Mouse (Mus musculus) spleen, adult 12 weeks (tissue): ENCODE results near the gene Sf3b6.
A peak's percentile ranks its signal among the peaks of the same experiment; 100 is the strongest.
"Not testable (repeated sequence)": the region's sequence is repeated elsewhere in the genome, so short reads cannot be mapped to it uniquely, and the experiment has no call there.

Experiments
- DNase-seq: peaks from one replicate; pipeline ENCODE4 v3.0.0; 2022; ENCODE audit warnings: low spot score

Gene Sf3b6

GRCm38 (mm10) chr12:4817361-4818101 lies at the start of gene Sf3b6:
Sf3b6 (plus strand) TSS chr12:4817544.
- DNase-seq: peak; percentile 98

GRCm38 (mm10) chr12:4768492-4769332 lies 48.6 kb upstream of the Sf3b6 start, which contains the start of the genes Pfn4 and Fam228b:
Pfn4 (plus strand) TSS chr12:4769022.
Fam228b (minus strand) TSS chr12:4769267.
- peak; percentile 94 for DNase-seq

DNA sequence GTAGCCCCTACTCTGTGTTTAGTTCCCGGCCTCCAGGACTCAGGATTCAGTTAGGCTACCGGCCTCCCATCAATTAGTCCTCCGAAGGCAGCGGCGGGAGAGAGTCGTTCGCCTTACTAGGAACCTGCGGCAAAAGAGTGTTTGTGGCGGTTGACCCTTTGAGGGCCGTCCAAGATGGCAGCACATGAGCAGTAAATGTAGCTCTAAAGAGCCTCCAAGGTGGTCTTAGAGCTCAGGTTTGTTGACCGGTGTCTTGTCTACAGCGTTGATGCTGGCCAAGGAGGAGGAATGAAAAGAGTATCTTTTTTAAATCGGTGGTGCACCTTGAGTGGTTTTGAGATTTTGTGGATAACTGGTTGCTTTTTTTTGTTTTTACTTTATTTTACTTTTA lies 48.0 kb upstream of the Sf3b6 start:
- DNase-seq: no peak

DNA sequence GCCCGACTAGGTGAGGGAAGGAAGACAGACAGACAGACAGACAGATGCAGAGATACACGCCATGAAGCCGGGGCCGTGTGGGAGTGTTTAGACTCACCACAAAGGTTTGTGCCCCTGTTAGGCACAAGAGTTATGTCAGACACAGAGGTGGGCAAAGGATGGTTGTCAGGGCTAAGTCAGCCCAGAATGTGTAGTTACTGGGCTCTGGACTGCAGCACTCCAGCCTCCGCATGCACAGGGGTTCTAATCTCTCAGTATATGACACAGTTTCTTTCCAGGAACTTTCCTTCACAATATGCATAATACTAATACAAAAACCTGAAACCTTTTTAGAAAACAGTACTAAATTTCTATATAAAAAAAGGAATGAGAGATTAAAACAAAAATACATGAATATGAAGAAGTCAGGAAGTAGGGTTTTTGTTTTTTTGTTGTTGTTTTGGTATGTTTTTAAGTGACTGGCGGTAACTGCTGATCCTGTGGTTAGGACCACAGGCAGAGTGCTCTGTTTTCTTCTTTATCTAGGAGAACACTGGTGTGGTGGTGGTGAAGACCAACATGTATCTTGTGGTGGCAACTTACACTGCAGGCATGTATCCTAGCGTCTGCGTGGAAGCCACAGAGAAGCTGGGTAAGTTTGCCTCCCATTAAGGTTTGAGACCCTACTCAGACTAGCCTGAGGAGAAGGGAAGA lies 42.3 kb upstream of the Sf3b6 start:
- DNase-seq: no peak

- no peak for DNase-seq
Observed at GRCm38 (mm10) chr12:4775588-4775949, 41.8 kb upstream of the Sf3b6 start.

DNA sequence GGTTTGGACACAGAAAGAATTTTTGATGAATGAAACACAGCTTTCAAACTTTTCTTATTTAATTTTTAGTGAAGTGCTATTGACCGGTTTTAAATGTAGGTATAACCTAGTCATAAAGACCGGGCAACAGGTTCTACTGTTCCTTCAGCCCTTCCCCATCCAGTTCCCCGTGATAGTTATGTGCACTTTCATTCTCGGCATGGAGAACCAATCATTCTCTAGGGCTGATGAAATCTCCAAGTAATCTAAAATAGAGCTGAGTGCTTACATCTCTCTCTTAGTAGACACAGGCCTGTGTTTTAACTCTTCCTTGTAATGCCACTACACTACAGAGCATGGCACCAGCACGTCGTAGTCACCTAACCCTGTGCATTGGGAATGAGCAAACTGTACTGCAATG lies 39.6 kb upstream of the Sf3b6 start:
- no peak for DNase-seq

DNA sequence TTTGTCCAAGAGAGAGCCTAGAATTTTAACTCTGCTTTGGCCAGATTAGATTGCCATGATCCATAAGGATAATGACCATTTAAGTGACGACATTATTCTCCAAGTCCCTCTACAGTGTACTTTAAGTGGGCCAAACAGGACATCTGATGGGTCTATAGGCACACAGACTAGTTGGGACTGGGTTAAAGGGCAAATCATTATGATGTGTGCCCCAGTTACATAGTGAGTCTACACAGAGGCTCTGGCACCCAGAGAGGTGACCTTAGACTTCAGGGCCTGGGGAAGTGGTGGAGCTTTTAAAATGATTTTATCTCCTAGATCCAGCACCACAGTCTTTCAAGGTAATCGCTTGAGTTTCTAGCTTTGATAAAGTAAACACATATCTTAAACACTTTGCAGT lies 37.1 kb upstream of the Sf3b6 start:
- DNase-seq: no peak

- DNase-seq: no peak
Observed at GRCm38 (mm10) chr12:4781270-4781669, 36.1 kb upstream of the Sf3b6 start.

DNA sequence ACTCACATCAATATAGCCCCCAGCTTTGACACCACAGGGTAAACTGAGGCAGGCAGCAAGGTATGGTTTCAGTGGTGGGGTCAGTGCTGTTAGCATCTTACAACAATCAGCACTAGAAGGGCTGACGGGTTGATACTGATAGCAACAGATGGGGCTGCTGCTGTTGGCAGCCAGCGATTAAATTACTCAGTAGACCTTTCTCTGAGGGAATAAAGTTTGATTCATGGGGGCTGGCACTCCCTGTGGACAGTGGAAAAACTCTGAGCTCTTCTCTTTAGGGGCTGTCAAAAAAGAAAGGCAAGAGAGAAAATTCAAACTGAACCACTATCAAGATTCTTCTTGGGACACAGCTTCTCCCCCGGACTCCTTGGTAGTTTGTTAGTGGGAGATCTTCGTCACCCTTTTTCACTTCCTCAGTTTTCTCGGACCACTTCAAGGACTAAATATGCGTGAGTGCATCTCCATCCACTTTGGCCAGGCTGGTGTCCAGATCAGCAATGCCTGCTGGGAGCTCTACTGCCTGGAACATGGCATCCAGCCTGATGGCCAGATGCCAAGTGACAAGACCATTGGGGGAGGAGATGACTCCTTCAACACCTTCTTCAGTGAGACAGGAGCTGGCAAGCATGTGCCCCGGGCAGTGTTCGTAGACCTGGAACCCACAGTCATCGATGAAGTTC lies 35.5 kb upstream of the Sf3b6 start:
- DNase-seq: not testable (repeated sequence)

GRCm38 (mm10) chr12:4783598-4783997 lies 33.7 kb upstream of the Sf3b6 start:
- no peak for DNase-seq

GRCm38 (mm10) chr12:4784466-4784865 lies 32.9 kb upstream of the Sf3b6 start:
- DNase-seq: no peak

DNA sequence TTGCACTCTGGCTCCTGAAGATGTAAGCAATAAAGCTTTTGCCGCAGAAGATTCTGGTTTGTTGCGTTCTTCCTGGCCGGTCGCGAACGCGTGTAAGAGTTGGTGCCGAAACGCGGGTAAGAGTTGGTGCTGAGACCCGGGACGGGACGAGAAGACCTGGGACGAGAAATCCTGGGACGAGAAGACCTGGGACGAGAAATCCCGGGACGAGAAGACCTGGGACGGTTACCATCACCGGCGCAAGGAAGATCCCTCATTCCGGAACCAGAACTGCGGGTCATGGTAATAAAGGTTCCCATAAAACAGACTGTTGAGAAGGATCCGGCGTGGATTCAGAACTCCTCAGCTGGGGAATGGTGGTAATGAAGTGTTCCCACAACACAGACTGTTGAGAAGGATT lies 29.2 kb upstream of the Sf3b6 start:
- not testable (repeated sequence) for DNase-seq

- DNase-seq: no peak
Observed at GRCm38 (mm10) chr12:4793718-4794117, 23.6 kb upstream of the Sf3b6 start.

DNA sequence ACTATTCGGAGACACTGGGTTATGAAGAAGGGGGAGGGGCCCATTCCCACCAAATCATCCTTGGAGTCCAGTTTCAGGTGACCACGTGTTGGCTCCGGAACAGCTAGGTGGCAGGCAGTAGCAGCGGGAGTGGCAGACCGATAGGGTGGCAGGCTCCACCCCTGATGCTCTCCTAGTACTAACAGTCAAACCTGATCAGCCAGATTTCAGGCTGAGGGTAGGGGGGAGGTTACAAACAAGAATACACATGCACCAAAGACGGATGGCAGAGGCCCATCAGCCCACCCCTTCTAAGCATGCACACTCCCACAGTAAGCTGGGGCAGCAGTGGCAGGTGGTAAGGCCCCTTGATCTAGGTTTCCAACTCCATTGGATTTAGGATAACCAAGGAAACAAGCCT lies 19.9 kb upstream of the Sf3b6 start:
- DNase-seq: not testable (repeated sequence)

- no peak for DNase-seq
Observed at GRCm38 (mm10) chr12:4811036-4811435, 6.3 kb upstream of the Sf3b6 start.

DNA sequence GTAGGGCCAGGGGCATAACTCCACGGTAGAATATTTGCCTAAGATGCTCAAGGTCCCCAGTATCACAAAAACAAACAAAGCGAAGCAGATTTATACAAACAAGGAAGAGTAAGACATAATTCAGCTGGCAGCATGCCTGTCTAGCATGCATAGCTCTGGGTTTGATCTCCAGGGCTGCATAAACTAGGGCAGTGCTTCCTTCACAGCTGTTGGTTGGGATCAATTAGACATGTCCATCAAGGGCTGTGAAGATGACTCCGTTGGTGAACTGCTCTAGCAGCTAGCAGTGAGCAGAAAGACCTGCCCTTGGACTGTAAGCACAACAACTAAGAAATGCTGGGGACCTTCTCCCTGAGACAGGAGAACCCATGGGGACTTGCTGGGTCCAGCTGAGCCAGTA lies 5.6 kb upstream of the Sf3b6 start:
- DNase-seq: no peak

DNA sequence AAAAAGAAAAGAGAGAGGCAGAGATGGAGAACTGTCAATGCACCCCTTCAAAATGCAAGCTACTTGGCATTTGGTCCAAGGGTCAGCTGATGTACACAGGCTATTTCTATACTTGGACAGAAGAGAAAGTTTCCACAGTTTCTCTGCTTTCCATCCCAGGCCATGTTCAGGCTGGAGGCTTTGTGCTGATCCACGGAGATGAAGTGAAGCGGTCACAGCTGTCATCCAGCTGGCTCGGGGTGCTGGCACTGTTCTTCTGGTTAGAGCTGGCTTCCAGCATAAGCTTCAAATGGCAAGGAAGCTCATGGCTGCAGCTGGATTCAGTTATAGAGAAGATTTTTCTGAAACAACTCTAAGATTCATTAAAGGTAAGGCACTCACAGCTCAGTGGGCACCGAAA lies 3.7 kb upstream of the Sf3b6 start:
- DNase-seq: no peak

GRCm38 (mm10) chr12:4816680-4817360 lies 524 bp upstream of the Sf3b6 start:
- no peak for DNase-seq

DNA sequence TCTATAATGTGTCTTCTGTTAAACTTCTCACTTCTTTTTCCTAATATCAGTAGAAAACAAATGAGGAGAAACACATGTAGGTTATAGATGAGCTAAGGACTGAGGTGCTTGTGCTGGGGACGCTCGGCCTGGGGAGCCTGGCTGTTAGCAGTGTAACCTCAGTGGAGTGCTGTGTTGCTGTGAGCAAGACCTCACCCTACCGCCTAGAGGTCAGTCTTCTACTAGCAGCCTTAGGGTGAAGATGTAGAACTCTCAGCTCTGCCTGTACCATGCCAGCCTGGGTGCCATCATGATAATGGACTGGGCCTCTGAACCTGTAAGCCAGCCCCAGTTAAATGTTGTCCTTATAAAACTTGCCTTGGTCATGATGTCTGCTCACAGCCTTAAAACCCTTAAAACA lies 9.9 kb downstream of the Sf3b6 start:
- no peak for DNase-seq

GRCm38 (mm10) chr12:4836959-4837358 lies 19.6 kb downstream of the Sf3b6 start:
- no peak for DNase-seq

GRCm38 (mm10) chr12:4840010-4840409 lies 22.7 kb downstream of the Sf3b6 start:
- DNase-seq: no peak

- no peak for DNase-seq
Observed at GRCm38 (mm10) chr12:4840741-4841140, 23.4 kb downstream of the Sf3b6 start.
